Mouse (Mus musculus) neutrophil, adult 5-6 weeks (primary cell): ENCODE measurements around the gene Mis18bp1. TPM values are rescaled to one million over a fixed set of nuclear protein-coding genes. Genes with fewer than 3 reads are reported as not detected.
"Not testable (repeated sequence)": the region's sequence is repeated elsewhere in the genome, so short reads cannot be mapped to it uniquely, and the experiment has no call there.

Experiments used
- ATAC-seq: fragments of 151-379, 151-347 bp; 2 replicates; pipeline ENCODE4 v1.8.0; 2017; ENCODE audit warnings: mild to moderate bottlenecking, moderate TSS enrichment; ENCODE audit not compliant: insufficient number of reproducible peaks, poor library complexity, low FRiP score, severe bottlenecking; ENCODE audit errors: extremely low read depth
- total RNA-seq: library from RNA; stranded (forward); fragments of 200-1000 nt; gene quantifications from 2 replicates; pipeline ENCODE4 v1.2.3, GENCODE M21; 2017

Gene Mis18bp1
- total RNA-seq, result 2.6 and 2.9 TPM in 2 replicates

GRCm38 (mm10) chr12:65172021-65172951 is at the start of gene Mis18bp1:
Mis18bp1 (minus strand) TSS chr12:65172604.
- peak; percentile 91 for ATAC-seq

GRCm38 (mm10) chr12:65216404-65216840 is 44.0 kb upstream of the Mis18bp1 start:
- ATAC-seq, result no peak

GRCm38 (mm10) chr12:65206431-65206830 is 34.0 kb upstream of the Mis18bp1 start:
- no peak for ATAC-seq

GRCm38 (mm10) chr12:65201812-65202211 is 29.4 kb upstream of the Mis18bp1 start:
- ATAC-seq, result no peak

- no peak for ATAC-seq
Measured at GRCm38 (mm10) chr12:65194003-65194530, 21.7 kb upstream of the Mis18bp1 start.

GRCm38 (mm10) chr12:65189213-65189612 is 16.8 kb upstream of the Mis18bp1 start:
- no peak for ATAC-seq

- ATAC-seq, result no peak
Measured at GRCm38 (mm10) chr12:65187365-65187764, 15.0 kb upstream of the Mis18bp1 start.

- ATAC-seq, result no peak
Measured at GRCm38 (mm10) chr12:65173736-65174135, 1.3 kb upstream of the Mis18bp1 start.

- ATAC-seq, result not testable (repeated sequence)
Measured at GRCm38 (mm10) chr12:65172959-65173358, 555 bp upstream of the Mis18bp1 start.

GRCm38 (mm10) chr12:65136121-65136520 is 36.3 kb downstream of the Mis18bp1 start:
- ATAC-seq, result not testable (repeated sequence)

GRCm38 (mm10) chr12:65119451-65119850 is 53.0 kb downstream of the Mis18bp1 start:
- no peak for ATAC-seq

GRCm38 (mm10) chr12:65118968-65119367 is 53.4 kb downstream of the Mis18bp1 start:
- no peak for ATAC-seq

- not testable (repeated sequence) for ATAC-seq
Measured at GRCm38 (mm10) chr12:65114978-65115377, 57.4 kb downstream of the Mis18bp1 start.

- no peak for ATAC-seq
Measured at GRCm38 (mm10) chr12:65113925-65114324, 58.5 kb downstream of the Mis18bp1 start.

- no peak for ATAC-seq
Measured at GRCm38 (mm10) chr12:65112811-65113210, 59.6 kb downstream of the Mis18bp1 start.

GRCm38 (mm10) chr12:65111503-65111902 is 60.9 kb downstream of the Mis18bp1 start:
- no peak for ATAC-seq

GRCm38 (mm10) chr12:65108746-65109145 is 63.7 kb downstream of the Mis18bp1 start:
- ATAC-seq, result no peak
